Mouse (Mus musculus): ENCODE measurements around the gene Tnfrsf8. TPM values are rescaled to one million over a fixed set of nuclear protein-coding genes. Genes with fewer than 3 reads are reported as not detected.

Gene Tnfrsf8
- polyA plus RNA-seq, 1 experiment from 2014 or later, result not detected

DNA sequence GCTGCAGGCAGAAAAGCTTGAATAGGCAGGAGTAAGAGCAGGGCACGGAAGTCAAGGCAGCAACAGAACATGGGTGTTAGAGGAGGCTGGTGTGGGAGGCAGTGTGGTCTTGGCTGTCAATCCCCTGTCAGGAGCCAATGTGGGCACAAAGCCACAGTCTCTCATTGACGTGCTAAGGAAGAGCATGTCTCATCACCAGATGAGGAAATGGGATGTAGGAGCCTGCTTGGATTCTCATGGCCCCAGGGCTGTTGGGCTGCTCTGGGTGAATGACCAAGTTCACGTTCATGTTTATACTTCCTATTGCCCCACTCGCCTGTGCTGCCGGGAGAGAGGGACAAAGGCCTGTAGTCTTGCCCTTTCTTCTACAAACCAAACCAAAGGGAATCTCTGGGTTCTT is 97.1 kb downstream of the Tnfrsf8 start:
- no peaks in the 10 kb centered on the region for H3K9me3 ChIP-seq (ENCODE audit: control insufficient read depth, low read length)
- 73% methylated on average over 5 of the region's 5 CpGs for WGBS
- no peak overlapping the region for H3K4me3 ChIP-seq (ENCODE audit: control insufficient read depth in 1 of 2, insufficient read depth in 1 of 2, low read depth in 1 of 2, low read length in 2 of 2)
- no peak for ATAC-seq (ENCODE audit: insufficient number of reproducible peaks, insufficient read depth, low FRiP score, low read depth)
- 0 out of 4 replicates have a peak, but pooled peaks cover 3 to 5% of the 10 kb centered on the region in 2 experiments for H3K4me1 ChIP-seq (ENCODE audit: control insufficient read depth in 2 of 2, insufficient read depth in 2 of 2, low read length in 2 of 2)
- no peak overlapping the region for H3K27ac ChIP-seq (replicated peaks in 1 of 2; ENCODE audit: control insufficient read depth in 1 of 2, insufficient read depth in 1 of 2, low read depth in 2 of 2, low read length in 2 of 2)
- no peak overlapping the region for H3K4me2 ChIP-seq (ENCODE audit: low read length)
- no peaks in the 10 kb centered on the region for H3K27me3 ChIP-seq (ENCODE audit: control insufficient read depth, insufficient read depth, low read length)
- no peak overlapping the region for H3K9ac ChIP-seq (ENCODE audit: low read length)
- no peaks in the 10 kb centered on the region for H3K36me3 ChIP-seq (ENCODE audit: control insufficient read depth, insufficient read depth, low read length)

Other genes starting within 250 kb of the Tnfrsf8 start
- gene Vps13d, start 120.2 kb downstream of the Tnfrsf8 start, polyA plus RNA-seq (2014; fragmentation: Nextera tagmentation; extraction: Ambion mirVana), result 10.9 and 11.9 TPM in 2 replicates
- gene Tnfrsf1b, start 68.3 kb downstream of the Tnfrsf8 start, polyA plus RNA-seq (2014; fragmentation: Nextera tagmentation; extraction: Ambion mirVana), result 3.4 and 3.7 TPM in 2 replicates
- gene Zfp990, start 195.6 kb upstream of the Tnfrsf8 start, polyA plus RNA-seq (2014; fragmentation: Nextera tagmentation; extraction: Ambion mirVana), result not detected in 2 replicates

Data from heart, embryonic 14.5 days (tissue).